Mouse (Mus musculus) midbrain, embryonic 13.5 days (tissue): ENCODE results near the gene Unc5c. TPM values are rescaled to one million over a fixed set of nuclear protein-coding genes. Genes with fewer than 3 reads are reported as not detected.

Experiments
- ATAC-seq: fragments of 200-750 bp; cut with Nextera tagmentation; 2 replicates; pipeline ENCODE4 v1.8.0; 2017; ENCODE audit warnings: mild to moderate bottlenecking, moderate TSS enrichment, moderate library complexity
- H3K27ac ChIP-seq: fragments of 300-500 bp; sonication (generic); 2 replicates; pipeline ENCODE4 v1.5.1; 2015; ENCODE audit warnings: inconsistent platforms, mild to moderate bottlenecking, moderate library complexity
- H3K27me3 ChIP-seq: fragments of 300-500 bp; sonication (generic); 2 replicates; pipeline ENCODE4 v1.6.1; 2015; ENCODE audit warnings: mild to moderate bottlenecking, inconsistent platforms
- H3K36me3 ChIP-seq: fragments of 300-500 bp; sonication (generic); 2 replicates; pipeline ENCODE4 v1.6.1; 2015; ENCODE audit warnings: mild to moderate bottlenecking, inconsistent platforms
- H3K4me1 ChIP-seq: fragments of 300-500 bp; sonication (generic); replicated peaks from 2 replicates; pipeline ENCODE4 v1.6.1; 2015; ENCODE audit warnings: inconsistent platforms
- H3K4me2 ChIP-seq: fragments of 300-500 bp; sonication (generic); replicated peaks from 2 replicates; pipeline ENCODE4 v1.6.1; 2015; ENCODE audit warnings: moderate library complexity, mild to moderate bottlenecking, inconsistent platforms
- H3K4me3 ChIP-seq: fragments of 300-500 bp; sonication (generic); replicated peaks from 2 replicates; pipeline ENCODE4 v1.5.1; 2015; ENCODE audit warnings: mild to moderate bottlenecking, inconsistent platforms
- H3K9ac ChIP-seq: fragments of 300-500 bp; sonication (generic); replicated peaks from 2 replicates; pipeline ENCODE4 v1.6.1; 2015; ENCODE audit warnings: mild to moderate bottlenecking, inconsistent platforms
- H3K9me3 ChIP-seq: fragments of 300-500 bp; sonication (generic); 2 replicates; pipeline ENCODE4 v1.6.1; 2016; ENCODE audit warnings: mild to moderate bottlenecking, inconsistent platforms
- WGBS: fragments of 180-500 bp; shearing (Covaris S2); methylation state at CpG from one replicate; pipeline ENCODE4 v1.1.7; 2015; 5-methylcytosine and 5-hydroxymethylcytosine counted together
- polyA plus RNA-seq: library from polyadenylated mRNA; unstranded; fragments of >200 nt; fragmentation: Nextera tagmentation; extraction: Ambion mirVana; gene quantifications from 2 replicates; pipeline ENCODE4 v1.2.1, GENCODE M21; 2015

The Unc5c gene
- polyA plus RNA-seq, 1 experiment from 2014 or later = 9.9 TPM

DNA sequence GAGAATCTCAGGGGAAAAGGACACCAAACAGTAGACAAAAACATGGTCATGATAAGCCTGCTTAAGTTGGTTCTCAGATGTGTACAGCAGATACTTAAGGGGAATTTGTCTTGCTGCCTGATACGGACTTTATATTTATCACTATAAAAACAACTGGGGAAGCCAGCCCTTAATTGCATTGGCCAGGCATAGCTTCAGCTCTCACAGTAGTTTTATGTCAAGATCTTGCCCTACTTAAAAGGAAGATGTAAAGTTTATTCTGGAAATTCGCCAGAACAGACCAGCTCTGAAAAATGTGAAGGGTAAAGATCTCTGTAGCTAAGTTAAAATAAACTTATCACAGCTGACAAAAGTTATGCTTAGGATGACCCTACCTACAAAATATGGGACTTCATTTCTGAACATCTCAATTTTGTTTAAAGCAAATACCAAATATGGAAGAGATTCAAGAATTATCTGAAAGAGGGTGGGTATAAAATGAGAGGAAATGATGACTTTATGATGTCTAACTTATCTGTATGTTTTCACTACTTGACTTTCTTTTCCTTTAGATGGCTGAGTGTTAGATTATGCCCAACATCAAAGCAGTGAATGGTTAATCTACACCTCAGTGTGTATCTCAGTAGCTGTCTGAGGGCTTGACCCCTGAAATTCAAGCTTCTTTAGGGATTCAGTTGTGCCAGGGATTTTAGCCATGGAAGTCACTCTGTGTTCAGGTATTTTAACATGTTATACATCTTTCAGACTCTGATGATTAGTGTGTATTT, 18.8 kb downstream of the Unc5c start:
- Histone ChIP-seq H3K27ac (no peak overlapping the region), H3K9ac (no peak overlapping the region), H3K4me1 (no peaks in the 10 kb centered on the region), H3K36me3 (no peaks in the 10 kb centered on the region), H3K27me3 (no peaks in the 10 kb centered on the region), H3K9me3 (no peaks in the 10 kb centered on the region), H3K4me3 (no peak overlapping the region), H3K4me2 (no peak overlapping the region)
- WGBS = 79% methylated on average over 2 of the region's 2 CpGs
- no peak for ATAC-seq

DNA sequence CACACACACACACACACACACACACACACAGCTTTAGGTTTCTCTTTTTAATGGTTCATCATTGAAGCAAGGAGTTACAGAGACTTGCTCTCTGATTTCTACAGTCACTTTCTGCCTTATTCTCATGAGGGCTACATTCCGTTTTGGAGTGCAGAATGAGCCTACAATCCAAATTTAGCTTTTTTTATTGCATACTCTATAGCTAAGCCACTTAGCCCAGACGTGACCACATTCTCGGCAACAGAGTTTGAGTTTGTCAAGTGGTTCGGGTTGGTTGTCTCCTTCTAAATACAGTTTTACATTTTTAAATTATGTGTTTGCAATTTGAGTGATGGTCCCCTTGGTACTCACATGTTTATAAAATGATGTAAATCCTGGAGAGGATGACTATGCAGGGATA, 20.2 kb downstream of the Unc5c start:
- H3K4me3 ChIP-seq = no peak overlapping the region
- H3K27me3 ChIP-seq = no peaks in the 10 kb centered on the region
- no peaks in the 10 kb centered on the region for H3K9me3 ChIP-seq
- no peaks in the 10 kb centered on the region for H3K4me1 ChIP-seq
- no peak overlapping the region for H3K4me2 ChIP-seq
- 91% methylated on average over 4 of the region's 4 CpGs for WGBS
- H3K27ac ChIP-seq = no peak overlapping the region
- H3K36me3 ChIP-seq = no peaks in the 10 kb centered on the region
- ATAC-seq = no peak
- H3K9ac ChIP-seq = no peak overlapping the region

DNA sequence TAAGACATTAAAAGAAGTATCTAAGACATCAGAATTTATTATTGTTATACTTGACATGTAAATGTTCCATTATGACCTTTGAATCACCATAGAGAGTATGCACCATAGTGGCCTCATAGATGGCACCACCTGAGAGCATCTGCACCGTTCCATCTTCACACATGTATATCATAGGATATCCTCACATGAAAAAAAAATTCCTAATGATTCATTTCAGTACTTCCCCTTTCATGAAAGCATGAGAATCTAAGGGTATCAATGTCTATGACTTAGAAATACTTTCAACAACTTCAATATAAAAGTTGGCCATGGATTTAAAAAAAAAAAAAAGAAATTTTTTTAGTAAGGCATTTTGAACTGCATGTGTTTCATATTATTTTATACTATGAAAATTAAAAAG, 25.6 kb downstream of the Unc5c start:
- Histone ChIP-seq H3K4me3 (no peak overlapping the region), H3K36me3 (no peaks in the 10 kb centered on the region), H3K27me3 (peaks cover 5% of the 10 kb centered on the region; the same call in 1 of the 2 replicates), H3K4me1 (peaks cover 8% of the 10 kb centered on the region), H3K27ac (no peak overlapping the region), H3K9me3 (no peaks in the 10 kb centered on the region), H3K9ac (no peak overlapping the region), H3K4me2 (no peak overlapping the region)
- 91% methylated on average over 1 of the region's 1 CpGs for WGBS
- ATAC-seq = no peak

DNA sequence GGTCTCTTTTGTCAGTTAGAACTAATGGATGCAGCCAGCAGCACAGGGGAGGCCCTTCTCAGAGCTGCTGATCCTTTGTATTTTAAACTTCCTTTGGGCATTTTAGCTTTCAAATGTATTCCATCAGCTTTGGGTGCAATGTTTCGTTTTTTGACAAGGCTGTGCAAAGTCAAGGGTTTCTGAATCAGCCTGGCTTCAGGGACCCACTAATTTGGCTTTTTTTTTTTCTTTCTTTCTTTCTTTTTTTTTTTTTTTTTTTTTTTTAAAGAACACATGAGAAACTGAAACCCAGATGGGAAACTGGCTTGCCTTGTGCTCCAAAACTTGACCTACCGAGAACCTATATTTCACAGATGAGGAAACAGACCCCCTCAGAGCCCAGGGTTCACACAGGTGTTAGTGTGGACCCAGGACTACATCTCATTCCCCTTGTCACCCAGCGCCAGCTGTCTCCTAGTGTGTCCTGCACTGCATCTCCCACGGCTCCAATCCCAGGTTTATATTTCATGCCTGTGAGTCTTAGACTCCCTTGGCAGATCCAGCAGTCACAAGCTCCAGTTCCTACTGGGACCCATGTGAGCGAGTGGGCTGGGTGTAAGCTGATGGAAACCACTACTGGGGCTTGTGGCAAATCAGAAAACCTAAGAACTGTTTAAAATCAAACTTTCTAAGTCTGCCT, 26.4 kb downstream of the Unc5c start:
- Histone ChIP-seq H3K27me3 (peaks cover 5% of the 10 kb centered on the region; the same call in 1 of the 2 replicates), H3K4me1 (peaks cover 8% of the 10 kb centered on the region), H3K4me2 (no peak overlapping the region), H3K36me3 (no peaks in the 10 kb centered on the region), H3K27ac (no peak overlapping the region), H3K9ac (no peak overlapping the region), H3K9me3 (no peaks in the 10 kb centered on the region), H3K4me3 (no peak overlapping the region)
- 49% methylated on average over 5 of the region's 5 CpGs for WGBS
- no peak for ATAC-seq

DNA sequence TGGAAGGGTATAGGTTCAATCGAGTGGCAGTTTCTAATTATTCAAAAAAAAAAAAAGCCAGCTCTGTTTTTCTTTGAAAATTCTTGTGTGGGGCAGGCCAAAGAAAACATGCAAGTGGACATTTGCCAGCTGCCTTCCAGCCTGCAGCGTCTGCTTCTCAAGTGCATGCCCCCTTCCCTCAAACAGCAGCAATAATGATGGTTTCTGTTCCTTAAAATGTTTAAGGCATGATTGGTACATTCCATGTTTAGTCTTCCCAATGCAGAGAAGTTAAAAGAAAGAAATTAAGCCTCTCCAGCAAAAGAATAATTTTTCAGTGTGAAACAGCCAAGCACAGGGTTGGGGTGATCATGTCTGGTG, 26.9 kb downstream of the Unc5c start:
- no peak for ATAC-seq
- H3K36me3 ChIP-seq = no peaks in the 10 kb centered on the region
- H3K27me3 ChIP-seq = peaks cover 5% of the 10 kb centered on the region; the same call in 1 of the 2 replicates
- no peak overlapping the region for H3K4me2 ChIP-seq
- no peaks in the 10 kb centered on the region for H3K9me3 ChIP-seq
- H3K4me3 ChIP-seq = no peak overlapping the region
- WGBS = 56% methylated on average over 2 of the region's 2 CpGs
- no peak overlapping the region for H3K27ac ChIP-seq
- H3K4me1 ChIP-seq = peaks cover 8% of the 10 kb centered on the region
- no peak overlapping the region for H3K9ac ChIP-seq

DNA sequence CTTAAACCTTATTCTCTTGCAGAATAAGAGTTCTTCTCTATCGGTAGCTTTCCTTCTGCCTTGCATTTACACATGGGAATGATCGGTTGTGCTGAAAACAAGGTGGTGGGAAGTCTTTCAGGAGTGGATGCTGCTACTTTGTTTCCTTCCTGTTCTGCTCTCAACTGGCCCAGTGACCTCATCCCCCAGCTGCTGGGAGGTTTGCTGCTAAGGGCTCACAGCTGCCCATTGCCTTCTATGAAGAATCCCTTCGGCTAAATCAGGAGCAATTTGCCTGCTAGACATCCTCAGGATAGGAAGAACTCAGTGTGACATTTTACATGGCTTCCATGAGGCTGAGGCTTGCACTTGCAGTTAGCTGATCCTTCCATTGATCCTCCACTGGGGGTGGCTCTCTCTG, 28.0 kb downstream of the Unc5c start:
- H3K27ac ChIP-seq = no peak overlapping the region
- peaks cover 5% of the 10 kb centered on the region; the same call in 1 of the 2 replicates for H3K27me3 ChIP-seq
- no peak for ATAC-seq
- no peak overlapping the region for H3K9ac ChIP-seq
- H3K4me3 ChIP-seq = no peak overlapping the region
- H3K4me2 ChIP-seq = no peak overlapping the region
- peaks cover 8% of the 10 kb centered on the region for H3K4me1 ChIP-seq
- no peaks in the 10 kb centered on the region for H3K9me3 ChIP-seq
- no peaks in the 10 kb centered on the region for H3K36me3 ChIP-seq
- WGBS = 89% methylated on average over 3 of the region's 3 CpGs

DNA sequence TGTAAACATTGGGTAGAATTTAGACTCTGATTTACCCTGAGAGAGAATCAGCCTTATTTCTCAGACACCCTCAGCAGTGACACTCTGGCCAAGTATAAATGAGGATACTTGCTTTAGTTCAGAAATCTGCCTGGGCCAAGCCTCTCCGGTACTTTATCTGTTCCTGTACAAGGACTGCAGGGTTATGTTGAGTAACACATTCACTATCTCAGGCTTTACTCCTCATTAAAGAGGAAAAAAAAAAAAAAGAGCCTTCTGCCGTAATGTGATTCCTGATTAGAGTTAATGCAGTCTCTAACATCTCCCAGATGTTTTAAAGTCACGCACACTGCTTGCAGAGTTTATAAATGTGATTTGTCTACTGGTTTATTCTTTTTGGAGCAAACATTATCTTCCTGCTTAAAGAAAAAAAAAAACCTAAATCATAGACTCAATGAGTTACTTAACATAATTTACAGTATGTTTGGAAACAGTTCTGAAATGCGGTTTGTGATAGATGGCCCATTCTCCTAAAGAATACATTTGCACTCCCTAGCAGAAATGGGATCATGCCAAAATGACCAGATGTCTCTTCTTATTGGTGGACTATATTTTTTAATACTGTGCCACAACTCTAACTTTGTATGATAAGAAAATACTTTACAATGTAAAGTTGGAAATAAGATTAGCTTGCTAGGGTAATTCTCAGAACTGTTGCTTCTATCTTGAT, 33.5 kb downstream of the Unc5c start:
- H3K9ac ChIP-seq = no peak overlapping the region
- no peaks in the 10 kb centered on the region for H3K9me3 ChIP-seq
- 0 out of 2 replicates have a peak, but pooled peaks cover 3% of the 10 kb centered on the region for H3K4me1 ChIP-seq
- no peaks in the 10 kb centered on the region for H3K36me3 ChIP-seq
- no peak for ATAC-seq
- H3K4me2 ChIP-seq = no peak overlapping the region
- H3K27me3 ChIP-seq = peaks cover 5% of the 10 kb centered on the region; the same call in 1 of the 2 replicates
- no peak overlapping the region for H3K4me3 ChIP-seq
- no peak overlapping the region for H3K27ac ChIP-seq
- 91% methylated on average over 4 of the region's 4 CpGs for WGBS

DNA sequence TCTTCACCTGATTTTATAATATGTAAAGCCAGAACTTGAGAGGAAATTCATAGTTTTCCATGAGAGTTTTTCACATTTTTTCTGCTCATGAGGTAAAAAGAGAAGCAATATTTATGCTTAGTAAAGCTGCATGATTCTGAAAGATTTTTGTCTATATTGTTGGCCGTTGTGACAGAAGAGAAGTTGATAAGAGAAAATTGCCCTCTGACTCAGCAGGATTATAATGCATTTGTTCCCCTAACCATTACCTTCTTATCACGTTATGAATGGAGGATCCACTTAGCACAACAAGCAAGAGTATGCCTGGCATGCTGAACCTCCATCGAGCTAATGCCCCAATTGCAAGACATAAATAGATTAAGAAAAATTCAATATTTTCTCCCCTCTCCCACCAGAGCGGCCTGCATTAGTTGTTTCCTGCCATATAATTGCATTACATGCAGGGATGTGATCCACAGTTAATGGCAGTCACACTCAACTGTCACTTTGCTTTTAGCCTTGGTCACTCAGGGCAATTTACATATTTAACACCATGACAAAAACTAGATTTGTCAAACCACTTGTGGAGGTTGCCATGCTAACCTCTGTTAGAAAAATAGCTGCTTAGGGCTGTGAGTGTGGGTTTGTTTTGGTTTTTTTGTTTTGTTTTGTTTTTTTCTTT, 37.0 kb downstream of the Unc5c start:
- Histone ChIP-seq H3K9ac (no peak overlapping the region), H3K36me3 (no peaks in the 10 kb centered on the region), H3K4me3 (no peak overlapping the region), H3K27me3 (peaks cover 5% of the 10 kb centered on the region; the same call in 1 of the 2 replicates), H3K4me1 (0 out of 2 replicates have a peak, but pooled peaks cover 3% of the 10 kb centered on the region), H3K27ac (no peak overlapping the region), H3K9me3 (no peaks in the 10 kb centered on the region), H3K4me2 (no peak overlapping the region)
- ATAC-seq = peak; percentile 82
- WGBS = 34% methylated on average over 4 of the region's 4 CpGs

DNA sequence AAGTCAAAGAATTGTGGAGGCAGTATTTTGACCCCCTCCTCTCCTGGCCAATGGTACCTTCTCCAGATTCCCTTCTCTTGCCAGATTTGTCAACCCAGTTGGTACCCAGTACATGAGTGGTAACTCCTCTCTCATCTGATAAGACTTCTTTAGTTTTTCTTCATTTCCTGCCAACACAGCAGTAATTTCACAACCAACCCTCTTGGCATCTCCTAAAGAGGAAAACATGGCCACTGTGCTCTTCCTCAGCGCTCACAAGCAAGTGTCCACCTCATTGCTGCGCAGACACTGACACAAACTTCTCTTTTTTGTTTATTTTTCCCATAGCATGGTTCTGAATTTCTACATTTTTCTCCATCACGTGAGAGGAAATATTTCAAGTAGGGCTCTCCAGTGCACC, 38.3 kb downstream of the Unc5c start:
- H3K4me2 ChIP-seq = no peak overlapping the region
- no peaks in the 10 kb centered on the region for H3K36me3 ChIP-seq
- H3K27ac ChIP-seq = no peak overlapping the region
- no peaks in the 10 kb centered on the region for H3K9me3 ChIP-seq
- 93% methylated on average over 3 of the region's 3 CpGs for WGBS
- no peak overlapping the region for H3K4me3 ChIP-seq
- no peak for ATAC-seq
- no peak overlapping the region for H3K9ac ChIP-seq
- peaks cover 5% of the 10 kb centered on the region; the same call in 1 of the 2 replicates for H3K27me3 ChIP-seq
- 0 out of 2 replicates have a peak, but pooled peaks cover 3% of the 10 kb centered on the region for H3K4me1 ChIP-seq

DNA sequence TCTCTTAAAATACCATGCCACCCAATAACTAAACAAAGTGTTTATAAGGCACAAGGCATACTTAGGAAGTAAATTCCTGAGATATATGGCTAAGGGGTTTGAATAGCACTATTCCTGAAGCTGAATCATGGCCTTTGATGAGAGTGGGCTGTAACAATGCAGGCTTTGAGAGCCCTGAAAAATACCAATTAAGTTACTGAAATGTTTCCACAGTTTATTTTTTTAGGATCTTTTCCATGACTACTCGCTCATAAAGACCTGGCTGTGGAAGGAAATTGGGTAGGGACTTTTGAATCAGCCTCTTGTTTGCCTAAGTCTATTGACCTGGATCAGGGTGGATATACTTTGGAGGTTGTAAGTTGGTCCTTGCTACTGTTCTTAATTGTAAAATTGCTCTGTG, 44.8 kb downstream of the Unc5c start:
- WGBS = 54% methylated on average over 1 of the region's 1 CpGs
- Histone ChIP-seq H3K9ac (no peak overlapping the region), H3K36me3 (no peaks in the 10 kb centered on the region), H3K27me3 (no peaks in the 10 kb centered on the region), H3K9me3 (no peaks in the 10 kb centered on the region), H3K27ac (no peak overlapping the region), H3K4me3 (no peak overlapping the region), H3K4me1 (no peaks in the 10 kb centered on the region), H3K4me2 (no peak overlapping the region)
- ATAC-seq = no peak

DNA sequence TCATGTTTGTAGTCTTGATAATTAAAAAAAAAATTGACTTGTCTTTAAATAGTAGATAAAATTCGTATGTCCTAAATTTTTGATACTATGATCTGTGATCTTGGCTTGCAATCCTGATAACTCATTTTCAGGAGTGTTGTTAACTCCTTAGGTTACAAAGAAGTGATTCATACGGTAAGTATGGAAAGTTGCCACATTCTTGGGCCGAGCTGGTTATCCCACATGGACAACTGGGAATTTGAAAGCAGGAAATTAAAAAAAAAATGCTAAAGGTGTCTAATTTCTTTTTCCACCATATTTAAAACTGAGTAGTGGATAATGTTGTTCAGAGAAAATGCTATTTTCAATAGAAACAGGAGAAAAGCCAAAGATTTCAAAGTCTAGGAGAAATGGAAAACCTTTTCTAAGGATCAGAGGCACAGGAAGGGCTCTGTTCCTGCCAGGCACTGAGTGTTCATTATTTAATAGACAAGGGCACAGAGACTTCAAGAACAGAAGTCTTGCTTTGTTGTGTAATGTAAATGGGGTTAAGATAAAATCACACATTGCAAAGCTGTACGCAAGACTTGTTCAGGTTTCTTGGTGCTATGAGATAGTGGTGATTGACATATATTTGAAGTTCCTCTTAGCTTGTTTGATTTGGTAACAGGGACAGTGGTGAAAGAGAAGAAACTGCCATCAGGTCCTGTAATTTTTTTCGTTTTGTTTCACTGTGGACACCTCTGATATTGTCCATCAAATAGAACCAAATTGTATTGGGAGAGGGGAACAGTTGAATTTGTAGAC, 46.4 kb downstream of the Unc5c start:
- Histone ChIP-seq H3K9ac (no peak overlapping the region), H3K4me1 (no peaks in the 10 kb centered on the region), H3K9me3 (no peaks in the 10 kb centered on the region), H3K27ac (no peak overlapping the region), H3K4me2 (no peak overlapping the region), H3K27me3 (no peaks in the 10 kb centered on the region), H3K4me3 (no peak overlapping the region), H3K36me3 (no peaks in the 10 kb centered on the region)
- no peak for ATAC-seq
- WGBS = 80% methylated on average over 5 of the region's 5 CpGs
